Mouse (Mus musculus) CD4-positive, CD25-positive, alpha-beta regulatory T cell, adult 2 months (primary cell): ENCODE data around the gene Rnf141.

Source experiments
- DNase-seq: peaks from one replicate; pipeline ENCODE4 v3.0.0-alpha.2; 2012; ENCODE audit warnings: low read depth, low spot score

Gene Rnf141

DNA sequence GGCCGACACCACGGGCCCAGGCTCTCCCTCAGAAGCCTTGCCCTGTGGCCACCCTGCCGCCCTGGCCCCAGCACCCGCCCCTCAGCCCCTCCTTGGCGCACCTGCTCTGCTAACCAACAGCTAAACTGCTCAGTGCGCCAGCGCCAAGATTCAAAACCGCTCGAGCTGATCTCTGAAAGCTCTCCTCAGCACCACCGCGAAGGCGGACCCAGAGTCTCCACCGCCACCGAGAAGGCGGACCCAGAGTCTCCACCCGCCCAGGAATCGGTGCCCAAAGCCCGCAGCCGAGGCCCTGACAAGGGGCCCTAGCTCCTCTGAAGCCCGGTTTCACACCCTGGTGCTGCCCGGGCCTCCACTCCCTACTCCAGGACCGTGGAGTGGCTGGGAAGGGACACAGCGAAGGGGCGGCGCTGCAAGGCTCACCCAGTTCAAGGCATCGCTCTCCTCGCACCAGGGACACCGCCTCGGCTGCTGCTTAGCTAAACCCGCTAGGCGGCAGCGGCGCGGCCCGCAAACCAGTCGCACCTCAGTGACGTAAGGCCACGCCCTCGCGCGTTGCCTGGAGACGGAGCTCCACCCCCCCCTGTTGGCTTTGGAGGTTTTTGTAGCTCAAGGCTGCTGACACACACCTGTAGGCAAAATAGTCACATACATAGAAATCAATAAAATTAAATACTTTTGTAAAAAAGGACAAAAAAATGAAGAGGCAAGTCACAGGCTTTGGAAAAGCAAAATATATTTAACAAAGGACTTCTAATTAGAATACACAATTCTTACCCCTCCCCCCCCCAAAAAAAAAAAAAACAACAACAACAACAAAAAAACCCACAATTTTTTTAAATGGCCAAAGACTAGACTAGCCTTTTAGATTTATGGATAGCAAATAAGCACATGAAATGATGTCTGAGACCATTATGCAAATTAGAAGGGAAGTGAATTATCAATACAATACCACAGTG lies at the start of gene Rnf141:
Gene Rnf141 (minus strand): TSS at position 542 of the 959 bp plus-strand sequence.
- DNase-seq = peak; percentile 99

DNA sequence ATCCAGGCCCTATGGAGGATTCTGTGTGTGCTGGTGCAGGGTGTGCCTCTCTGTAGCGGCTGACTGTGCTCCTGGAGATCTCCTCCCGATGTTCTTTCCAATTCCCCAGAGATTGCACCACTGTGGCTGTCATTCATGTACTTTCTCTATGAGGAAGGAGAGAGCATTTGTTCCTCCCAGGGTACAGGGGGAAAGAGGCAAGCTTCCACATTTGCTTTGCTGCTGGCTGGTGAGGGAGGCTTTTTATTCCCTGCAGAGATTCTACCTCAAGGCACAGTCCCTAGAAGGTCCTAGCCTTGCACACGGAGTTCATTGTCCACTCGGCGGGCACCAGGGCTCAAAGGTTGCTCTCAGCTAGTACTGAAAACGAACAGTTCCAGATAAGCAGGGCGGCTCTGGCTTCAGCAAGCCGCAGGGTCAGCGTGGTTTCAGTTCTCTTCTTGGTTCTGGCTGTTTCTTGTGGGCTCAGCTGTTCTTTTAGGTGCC lies 47.3 kb upstream of the Rnf141 start:
- DNase-seq = no peak

DNA sequence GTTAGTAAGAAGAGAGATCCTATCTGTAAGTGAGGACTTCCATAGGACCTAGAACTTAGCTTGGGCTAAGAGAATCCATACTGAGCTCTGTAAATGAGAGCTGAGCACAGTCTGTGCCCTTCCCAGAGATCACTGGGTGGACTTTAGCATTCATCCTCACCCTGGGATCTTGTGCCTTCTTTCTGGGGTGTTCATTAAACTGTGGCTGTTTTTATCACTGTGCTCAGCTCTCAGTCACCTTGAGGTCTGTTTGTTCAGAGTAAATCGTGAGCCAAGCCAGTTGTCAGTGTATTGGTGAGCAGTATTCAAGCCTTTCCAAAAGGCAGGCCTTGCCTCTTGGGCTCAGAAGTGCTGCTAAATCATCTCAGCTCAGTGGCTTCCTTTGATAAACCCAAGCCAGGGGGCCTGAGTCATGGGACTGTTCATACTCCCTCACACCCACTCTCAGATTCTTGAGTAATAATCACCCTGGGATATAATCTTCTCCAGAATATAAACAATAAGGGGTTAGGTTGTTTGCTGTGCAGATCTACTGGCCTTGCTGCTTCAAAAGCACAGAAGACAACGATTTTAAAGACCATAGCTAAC lies 37.6 kb upstream of the Rnf141 start:
- no peak for DNase-seq

DNA sequence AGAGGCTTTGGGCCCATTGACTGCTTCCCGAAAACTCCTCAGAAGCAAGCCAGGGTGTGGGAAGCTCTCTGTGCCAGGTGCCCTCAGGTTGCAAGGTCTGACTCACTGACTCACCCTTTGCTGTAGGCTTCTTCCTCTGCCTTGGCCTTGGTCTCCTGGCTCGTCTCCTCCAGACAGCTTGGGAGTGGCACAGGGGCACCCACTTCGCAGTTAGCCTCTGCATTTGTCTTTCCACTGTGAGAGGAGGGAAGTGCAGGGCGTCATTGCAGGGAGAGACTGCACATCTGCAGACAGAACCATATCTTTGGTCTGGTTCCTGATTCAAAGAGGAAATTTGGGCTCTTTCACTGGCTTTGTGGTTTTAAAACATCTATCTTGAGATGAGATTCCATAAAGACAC lies 33.8 kb upstream of the Rnf141 start:
- DNase-seq = no peak

DNA sequence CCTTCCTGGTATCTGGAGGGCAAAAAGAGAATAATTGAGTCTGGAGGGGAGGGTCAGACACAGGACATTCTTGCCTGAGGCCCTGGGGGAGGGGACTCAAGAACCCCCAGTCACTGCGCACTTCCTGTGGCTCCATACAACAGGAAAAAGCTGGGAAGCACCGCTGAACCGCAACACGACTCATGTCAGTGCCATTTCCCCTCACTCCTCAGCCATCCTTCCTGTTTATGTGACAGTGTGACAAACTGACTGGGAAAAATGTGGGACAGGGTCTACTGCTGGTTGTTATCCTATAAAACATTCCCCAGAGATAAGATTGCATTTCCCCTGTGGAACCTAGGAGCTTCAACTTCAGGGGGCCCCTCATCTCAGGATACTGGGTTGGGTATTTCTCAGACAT lies 32.7 kb upstream of the Rnf141 start:
- DNase-seq = no peak

DNA sequence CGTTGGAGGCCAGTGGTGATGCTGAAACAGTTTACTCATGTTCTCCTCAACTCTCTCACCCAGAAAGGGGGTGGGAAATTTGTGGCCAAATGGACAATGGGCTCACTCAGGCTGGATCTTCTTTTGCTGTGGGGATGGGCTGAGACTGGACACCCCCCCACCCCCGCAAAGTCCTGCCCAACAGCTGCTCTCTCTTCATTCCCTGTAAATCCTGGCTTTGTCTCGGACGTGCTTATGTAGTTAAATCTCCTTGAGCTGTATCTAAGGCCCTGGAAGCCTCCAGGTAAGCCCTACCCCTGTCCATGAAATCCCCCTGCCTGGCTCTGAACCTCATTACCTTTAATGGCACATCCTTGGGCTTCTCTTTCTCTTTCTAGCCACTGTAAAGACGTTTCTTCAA lies 24.6 kb upstream of the Rnf141 start:
- no peak for DNase-seq

DNA sequence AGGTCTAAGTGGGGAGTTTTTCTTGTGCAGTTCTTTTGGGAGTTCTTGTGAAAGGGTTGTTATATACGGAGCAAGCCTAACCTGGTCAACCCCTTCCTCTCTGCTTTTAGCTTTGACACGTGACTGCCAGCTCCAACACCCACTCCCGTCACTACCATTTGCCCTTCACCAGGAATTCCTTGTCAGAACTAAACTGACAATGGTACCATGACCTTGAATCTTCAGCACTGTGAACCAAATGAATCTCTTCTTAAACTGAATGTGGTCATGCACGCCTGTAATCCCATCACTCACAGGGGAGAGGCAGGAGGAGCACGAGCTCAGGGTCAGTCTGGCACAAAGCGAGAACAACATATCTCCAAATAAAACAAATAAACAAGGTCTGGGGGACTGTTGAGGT lies 22.9 kb upstream of the Rnf141 start:
- DNase-seq = no peak

DNA sequence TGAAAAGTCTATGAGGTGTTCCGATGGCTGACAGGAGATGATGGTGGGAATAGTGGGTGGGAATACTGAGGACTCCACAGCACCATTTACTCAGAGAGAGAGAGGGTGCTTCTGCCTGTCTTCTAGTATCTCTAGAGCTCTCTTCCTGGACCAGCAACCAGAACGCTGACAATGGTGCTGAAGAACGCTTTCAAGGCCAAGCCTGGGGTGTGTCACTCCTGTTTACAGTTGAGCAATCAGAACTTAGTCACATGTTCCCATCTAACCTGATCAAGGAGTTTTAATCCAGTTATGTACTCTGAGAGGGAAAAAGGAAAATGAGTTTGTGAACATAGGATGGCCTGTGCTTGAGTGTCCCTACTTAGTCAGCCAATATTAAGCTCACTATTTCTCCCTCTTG lies 21.8 kb upstream of the Rnf141 start:
- no peak for DNase-seq

DNA sequence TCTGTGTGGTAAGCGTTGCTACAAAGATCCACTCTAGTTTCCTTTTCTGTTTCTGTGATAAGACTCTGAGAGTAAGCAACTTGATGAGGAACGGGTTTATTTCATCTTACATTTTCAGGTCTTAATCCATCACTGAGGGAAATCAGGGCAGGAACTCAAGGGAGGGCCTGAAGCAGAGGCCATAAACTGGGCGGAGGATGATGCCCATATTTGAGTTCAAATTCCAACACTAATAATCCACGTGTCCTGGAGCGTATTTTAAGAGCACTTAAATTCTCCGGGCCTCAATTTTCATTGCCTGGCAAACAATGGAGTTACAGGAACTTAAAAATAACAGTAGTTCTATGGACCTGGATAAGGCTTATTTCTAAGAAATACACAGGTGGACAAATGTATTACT lies 21.3 kb upstream of the Rnf141 start:
- no peak for DNase-seq

DNA sequence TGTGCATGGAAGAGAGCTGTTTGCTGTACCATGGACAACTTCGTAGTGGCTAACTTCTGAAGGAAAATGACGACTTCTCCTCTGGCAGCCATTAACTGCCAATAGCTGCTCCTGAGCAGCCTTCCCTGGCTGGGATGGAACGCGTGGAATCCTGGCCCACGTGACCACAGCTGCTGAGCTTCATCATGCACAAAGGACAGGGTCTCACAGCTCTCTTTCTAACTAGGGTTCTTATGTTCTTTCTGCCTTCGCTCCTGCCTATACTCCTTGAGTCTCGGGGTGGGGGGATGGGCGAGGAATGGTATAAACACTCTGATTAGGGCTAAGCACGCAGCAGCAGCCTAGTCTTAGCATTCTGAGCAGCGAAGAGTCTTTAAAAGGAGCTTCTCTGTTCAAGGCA lies 20.8 kb upstream of the Rnf141 start:
- no peak for DNase-seq

DNA sequence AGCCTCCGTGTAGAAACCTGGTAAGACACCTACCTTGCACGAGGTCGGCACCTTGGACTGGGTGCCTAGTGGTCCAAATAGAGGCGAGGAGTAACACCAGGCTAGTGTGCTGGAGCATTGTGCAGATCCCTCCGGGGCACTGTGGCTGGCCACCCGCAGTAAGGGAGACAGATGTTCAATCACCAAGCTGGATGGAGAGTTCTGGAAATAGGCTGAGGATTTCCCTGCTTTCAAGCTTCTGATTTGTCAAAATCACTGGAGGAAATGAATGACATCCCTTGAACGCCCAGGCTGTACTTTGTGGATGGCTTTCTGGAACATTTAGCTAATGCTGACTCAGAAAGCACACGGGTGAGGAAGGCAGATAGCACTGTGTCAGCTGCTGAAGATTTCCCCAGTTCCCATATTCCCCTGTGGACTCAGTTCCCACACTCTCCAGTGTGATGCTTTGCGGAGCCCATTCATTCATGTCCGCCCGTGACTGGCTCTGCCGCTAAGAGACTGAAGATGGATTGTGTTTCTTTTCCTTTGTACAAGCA lies 18.6 kb upstream of the Rnf141 start, which contains the start of gene Lyve1:
Gene Lyve1 (minus strand): TSS at position 489 of the 539 bp plus-strand sequence.
- DNase-seq = no peak

DNA sequence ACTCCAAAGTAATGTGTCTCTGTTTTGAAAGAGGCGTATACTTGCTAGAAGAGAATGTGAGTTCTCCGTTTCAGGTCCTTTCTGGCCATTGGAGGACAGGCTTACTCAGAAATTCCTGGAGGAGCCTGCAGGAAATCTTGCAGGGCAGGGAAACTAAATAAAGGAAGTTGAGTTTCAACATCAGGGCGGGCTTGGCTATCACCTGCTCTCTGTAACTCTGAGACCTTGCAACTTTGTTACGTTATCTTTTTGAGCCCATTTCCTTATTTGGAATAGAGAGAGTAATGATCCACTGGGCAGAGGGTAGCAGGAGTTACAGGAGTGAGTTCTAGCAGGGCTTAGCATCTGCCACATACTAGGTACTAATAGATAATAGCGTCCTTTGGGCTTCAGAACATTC lies 15.9 kb upstream of the Rnf141 start:
- DNase-seq = no peak

DNA sequence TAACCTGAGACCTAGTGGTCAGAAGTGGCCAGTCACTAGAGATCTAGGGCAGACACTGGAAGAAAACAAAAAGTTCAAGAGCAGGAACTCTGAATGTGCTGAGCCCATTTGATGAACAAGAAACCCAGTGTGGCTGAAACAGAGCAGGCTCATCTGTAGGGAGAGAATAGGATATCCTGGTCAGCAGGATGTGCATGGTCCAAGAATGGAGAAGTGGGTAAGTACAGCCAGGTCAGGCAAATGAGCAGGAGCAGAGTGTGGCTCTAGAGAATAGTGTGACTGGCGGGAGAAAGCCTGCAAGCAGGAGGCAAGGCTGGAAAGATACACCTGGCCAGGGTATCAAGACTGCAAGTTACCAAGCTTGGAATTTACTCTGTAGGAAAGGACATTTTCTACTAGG lies 11.3 kb upstream of the Rnf141 start:
- no peak for DNase-seq

DNA sequence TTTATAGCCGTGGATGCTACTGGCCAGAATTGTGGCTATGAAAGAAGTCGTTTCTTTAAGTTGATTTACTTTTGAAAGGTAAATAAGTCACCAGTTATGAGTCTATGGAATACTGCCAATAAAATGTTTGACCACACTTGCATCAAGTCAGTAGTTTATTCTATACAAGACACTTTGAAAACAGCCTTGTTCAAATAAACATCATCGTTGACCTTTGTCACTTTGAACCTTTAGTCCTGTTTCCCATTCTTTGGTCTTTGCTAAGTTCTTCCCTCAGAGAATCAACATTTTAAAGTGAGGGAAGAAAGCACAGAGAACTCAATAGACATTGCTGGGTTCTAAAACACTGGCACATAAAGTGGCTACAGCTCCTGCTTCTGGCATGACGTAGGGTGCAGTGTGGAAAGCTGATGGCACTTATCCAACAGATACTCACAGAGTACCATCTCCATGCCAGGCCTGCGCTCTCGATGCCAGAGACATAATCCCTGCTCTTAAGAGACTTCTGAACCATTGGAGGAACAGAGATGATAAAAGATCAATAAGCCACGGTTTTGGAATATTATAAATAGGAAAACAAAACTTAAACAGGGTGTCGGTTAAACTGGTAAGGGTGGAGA lies 10.8 kb upstream of the Rnf141 start:
- no peak for DNase-seq

DNA sequence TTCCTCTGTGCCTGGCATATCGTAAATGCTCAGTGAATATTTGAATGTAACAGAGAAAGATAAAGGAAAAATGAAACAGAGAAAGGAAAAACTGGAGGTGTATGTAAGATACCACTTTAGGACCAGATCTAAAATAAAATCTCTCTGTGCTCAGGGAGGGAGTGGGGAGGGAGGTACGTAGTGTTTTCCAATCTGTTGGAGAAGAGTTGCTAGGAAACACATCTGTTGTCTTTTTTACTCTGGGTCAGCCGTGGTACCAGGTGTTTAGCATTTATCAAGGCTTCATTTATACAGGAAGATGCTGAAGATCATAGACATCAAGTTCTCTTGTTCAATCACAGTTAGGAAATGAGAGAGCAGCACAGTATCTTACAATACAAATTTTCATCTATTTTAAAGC lies 10.3 kb upstream of the Rnf141 start:
- no peak for DNase-seq

DNA sequence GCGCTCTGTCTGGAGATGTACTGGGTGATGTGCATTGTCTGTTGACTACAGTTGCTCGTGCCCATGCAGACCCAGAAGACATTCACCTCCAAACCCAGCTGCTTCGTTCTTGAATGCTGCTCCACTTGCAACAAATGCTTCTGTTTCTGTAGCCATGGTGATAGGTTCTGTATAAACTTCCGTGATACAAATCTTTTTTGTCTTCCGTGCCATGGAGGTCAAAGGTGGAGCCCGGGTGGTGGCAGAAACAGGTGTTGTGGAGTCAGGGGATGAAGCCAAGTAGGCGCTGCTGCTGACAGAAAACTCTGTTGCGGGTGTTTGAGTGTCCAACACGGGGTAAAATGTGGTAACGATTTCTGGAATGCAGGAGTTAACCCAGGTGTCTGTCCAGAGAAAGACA lies 9.4 kb upstream of the Rnf141 start:
- no peak for DNase-seq

DNA sequence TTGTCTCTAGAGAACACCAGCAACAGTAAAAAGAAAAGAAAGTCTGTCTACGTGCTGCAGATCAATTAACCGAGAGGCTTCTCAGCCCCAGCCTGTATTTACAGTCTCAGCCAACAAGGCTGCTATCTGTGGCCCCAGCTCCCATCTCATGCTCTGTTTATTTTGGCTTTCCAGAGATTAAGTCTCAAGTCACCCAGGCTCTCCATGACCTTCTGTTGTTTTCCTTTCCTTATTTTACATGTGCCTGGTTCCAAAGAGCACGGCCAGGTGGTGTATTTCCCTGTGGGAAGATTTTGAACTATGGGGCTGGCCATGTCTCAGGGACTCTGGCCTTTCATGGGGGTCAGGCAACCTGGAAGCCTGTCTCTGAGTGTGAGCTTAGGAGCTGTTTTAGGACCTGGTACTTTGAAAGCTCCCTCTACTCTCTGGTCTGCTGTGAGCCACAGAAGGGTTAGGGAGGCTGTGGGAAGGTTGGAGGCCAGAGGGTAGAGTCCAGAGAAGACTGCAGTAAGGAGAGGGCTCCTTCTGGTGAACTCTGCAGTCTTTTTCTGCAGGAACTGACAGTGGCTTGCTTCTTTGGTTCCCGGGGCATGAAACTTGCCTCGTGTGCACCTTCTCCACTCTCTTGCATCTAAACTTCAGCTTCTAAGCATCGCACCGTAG lies 7.4 kb upstream of the Rnf141 start:
- no peak for DNase-seq

DNA sequence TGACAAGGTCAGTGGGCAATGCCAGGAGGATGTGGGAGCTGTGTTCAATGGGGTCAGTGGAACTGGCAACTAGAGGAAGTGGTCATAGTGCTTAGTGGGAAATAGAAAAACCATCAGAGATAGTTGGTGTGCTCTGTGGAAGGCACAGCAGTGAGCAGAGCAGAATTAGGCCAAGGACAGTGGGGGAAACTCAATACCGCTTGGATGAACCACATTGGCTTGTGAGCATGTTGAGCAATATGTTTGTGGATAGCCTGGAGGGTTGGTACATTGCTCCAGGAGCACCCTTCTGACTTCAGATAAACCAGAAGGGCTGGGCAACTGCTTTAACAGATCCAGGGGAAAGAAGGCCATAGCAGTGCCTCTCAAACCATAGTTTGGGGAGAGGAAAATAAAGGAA lies 4.1 kb upstream of the Rnf141 start:
- no peak for DNase-seq

DNA sequence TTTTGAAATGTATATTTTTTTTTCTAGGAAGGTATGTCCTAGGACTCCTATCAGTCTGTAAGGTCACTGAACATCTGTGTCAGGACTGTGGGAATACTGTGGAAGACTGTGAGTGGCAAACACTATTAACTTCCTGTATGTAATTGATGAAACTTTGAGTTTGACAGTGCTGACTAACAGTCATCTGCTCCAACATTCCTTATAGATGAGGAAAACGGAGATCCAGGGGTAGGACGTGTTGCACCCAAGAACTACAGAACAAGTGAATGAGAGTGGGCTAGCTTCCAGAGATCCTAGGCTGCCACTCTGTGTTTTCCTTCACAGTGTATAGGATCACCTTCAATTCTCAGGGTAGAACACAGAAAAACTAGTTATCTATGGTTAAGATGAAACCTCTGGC lies 3.1 kb upstream of the Rnf141 start:
- no peak for DNase-seq

DNA sequence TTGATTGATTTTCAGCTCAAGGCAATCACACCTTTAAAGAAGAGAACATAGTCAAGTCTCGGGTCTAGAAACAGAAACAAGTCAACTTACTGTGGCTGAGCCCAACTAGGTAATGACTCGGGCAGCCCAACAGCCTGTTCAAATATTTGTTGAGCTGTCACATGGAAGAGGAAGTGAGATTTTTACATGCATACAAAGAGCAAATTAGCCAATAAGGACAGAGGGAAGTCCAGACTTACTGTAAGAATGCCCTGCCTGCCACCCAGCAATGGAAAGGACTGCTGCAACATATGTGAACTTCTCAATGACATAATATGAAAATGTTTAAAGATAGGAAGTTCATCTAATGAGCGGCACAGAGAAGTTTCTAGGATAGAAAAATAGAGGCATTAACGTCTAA lies 3.9 kb downstream of the Rnf141 start:
- DNase-seq = no peak

DNA sequence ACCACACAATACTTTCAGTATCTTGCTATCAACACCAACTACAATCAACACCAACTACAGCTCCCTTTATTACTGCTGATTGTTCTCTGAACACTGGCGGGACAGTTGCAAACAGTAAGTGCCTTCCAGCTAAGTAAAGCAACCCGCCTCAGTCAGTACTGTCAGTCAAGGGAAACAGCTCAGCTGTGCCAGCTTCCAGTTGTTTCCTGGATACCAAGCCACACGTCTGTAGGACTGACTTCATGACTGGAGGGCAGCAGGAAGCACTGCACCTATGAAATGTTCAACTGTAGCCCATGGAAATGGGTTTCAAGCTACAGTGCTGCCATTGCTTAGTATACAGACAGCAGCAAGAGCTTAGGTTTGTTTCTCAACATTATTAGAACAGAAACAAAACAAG lies 9.7 kb downstream of the Rnf141 start:
- DNase-seq = no peak

DNA sequence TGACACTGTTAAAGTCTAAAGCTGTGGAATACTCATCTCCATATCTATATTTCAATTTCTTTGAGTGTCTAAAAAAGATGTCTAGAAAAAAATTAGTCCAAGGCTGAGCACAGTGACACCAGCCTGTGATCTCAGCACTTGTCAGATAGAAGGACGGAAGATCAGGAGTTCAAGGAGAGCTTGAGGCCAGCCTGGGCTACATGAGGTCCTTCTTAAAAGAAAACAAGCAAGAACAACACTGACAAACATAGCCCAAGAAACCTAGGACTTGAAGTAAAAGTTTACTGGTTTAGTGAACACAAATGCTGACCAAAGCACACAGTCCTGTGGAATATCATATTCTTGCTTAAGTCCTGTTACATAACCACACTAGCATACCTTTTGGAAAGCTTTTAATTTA lies 10.2 kb downstream of the Rnf141 start:
- no peak for DNase-seq
